Mouse (Mus musculus) heart, embryonic 13.5 days (tissue): ENCODE data around the gene Cacng8. TPM values are rescaled to one million over a fixed set of nuclear protein-coding genes. Genes with fewer than 3 reads are reported as not detected.
A peak's percentile ranks its signal among the peaks of the same experiment; 100 is the strongest.

ENCODE experiments used
- ATAC-seq: fragments of 200-750 bp; cut with Nextera tagmentation; 2 replicates; pipeline ENCODE4 v1.8.0; 2017; ENCODE audit warnings: moderate TSS enrichment; ENCODE audit not compliant: insufficient number of reproducible peaks, low FRiP score, low TSS enrichment; ENCODE audit errors: extremely low read depth
- H3K27ac ChIP-seq: fragments of 300-500 bp; sonication (generic); replicated peaks from 2 replicates; pipeline ENCODE4 v1.5.1; 2015; ENCODE audit warnings: moderate library complexity, mild to moderate bottlenecking, inconsistent platforms
- H3K27me3 ChIP-seq: fragments of 300-500 bp; sonication (generic); replicated peaks from 2 replicates; pipeline ENCODE4 v1.6.1; 2015; ENCODE audit warnings: mild to moderate bottlenecking, inconsistent platforms
- H3K36me3 ChIP-seq: fragments of 300-500 bp; sonication (generic); 2 replicates; pipeline ENCODE4 v1.6.1; 2015; ENCODE audit warnings: mild to moderate bottlenecking, inconsistent platforms
- H3K4me1 ChIP-seq: fragments of 300-500 bp; sonication (generic); 2 replicates; pipeline ENCODE4 v1.6.1; 2015; ENCODE audit warnings: inconsistent platforms
- H3K4me2 ChIP-seq: fragments of 300-500 bp; sonication (generic); 2 replicates; pipeline ENCODE4 v1.6.1; 2015; ENCODE audit warnings: inconsistent platforms, mild to moderate bottlenecking, moderate library complexity
- H3K4me3 ChIP-seq: fragments of 300-500 bp; sonication (generic); 2 replicates; pipeline ENCODE4 v1.5.1; 2015; ENCODE audit warnings: moderate library complexity, mild to moderate bottlenecking, inconsistent platforms
- H3K9ac ChIP-seq: fragments of 300-500 bp; sonication (generic); 2 replicates; pipeline ENCODE4 v1.6.1; 2015; ENCODE audit warnings: inconsistent platforms, mild to moderate bottlenecking, moderate library complexity
- H3K9me3 ChIP-seq: fragments of 300-500 bp; sonication (generic); 2 replicates; pipeline ENCODE4 v1.6.1; 2016; ENCODE audit warnings: inconsistent platforms
- WGBS: fragments of 180-500 bp; shearing (Covaris S2); methylation state at CpG from one replicate; pipeline ENCODE4 v1.1.7; 2015; ENCODE audit warnings: mixed read lengths; 5-methylcytosine and 5-hydroxymethylcytosine counted together
- polyA plus RNA-seq: library from polyadenylated mRNA; unstranded; fragments of >200 nt; fragmentation: Nextera tagmentation; extraction: Ambion mirVana; gene quantifications from 2 replicates; pipeline ENCODE4 v1.2.1, GENCODE M21; 2015

The Cacng8 gene
- polyA plus RNA-seq, 1 experiment from 2014 or later = 0.86 TPM

DNA sequence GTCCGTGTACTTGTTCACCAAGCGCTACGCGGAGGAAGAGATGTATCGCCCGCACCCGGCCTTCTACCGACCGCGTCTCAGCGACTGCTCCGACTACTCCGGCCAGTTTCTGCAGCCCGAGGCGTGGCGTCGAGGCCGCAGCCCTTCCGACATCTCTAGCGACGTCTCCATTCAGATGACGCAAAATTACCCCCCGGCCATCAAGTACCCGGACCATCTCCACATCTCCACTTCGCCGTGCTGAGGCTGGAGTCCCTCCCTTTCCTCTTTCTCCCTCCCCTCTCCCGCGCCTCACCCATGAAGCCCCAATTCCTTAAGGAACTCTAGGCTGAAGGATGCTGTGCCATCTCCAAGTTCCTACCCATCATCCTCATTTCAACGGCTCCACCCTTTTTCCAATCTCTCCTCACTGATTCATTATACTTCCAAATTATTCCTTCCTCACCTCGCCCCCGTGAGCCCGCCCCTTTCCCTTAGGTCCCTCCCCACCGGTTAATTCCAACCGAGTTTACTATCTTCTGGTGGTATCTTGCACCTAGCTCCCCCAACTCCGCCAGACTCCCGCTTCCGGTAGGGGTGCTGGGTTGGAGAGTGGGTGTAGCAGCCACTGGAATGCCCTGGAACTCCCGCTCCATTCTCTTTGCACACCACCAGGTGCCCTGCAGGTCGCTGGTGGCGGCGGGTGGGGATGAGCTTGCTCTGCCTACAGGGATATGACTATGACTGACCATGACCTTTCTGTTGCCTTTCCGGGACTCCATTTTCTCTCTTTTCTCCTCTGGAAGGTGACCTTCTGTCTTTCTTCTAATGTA, 23.6 kb upstream of the Cacng8 start:
- no peaks in the 10 kb centered on the region for H3K9me3 ChIP-seq
- H3K27ac ChIP-seq = no peak overlapping the region
- H3K4me3 ChIP-seq = peak overlapping the region; percentile 43
- no peaks in the 10 kb centered on the region for H3K36me3 ChIP-seq
- H3K4me1 ChIP-seq = peaks cover 15% of the 10 kb centered on the region
- H3K27me3 ChIP-seq = peaks cover 41% of the 10 kb centered on the region
- peak overlapping the region; percentile 64; the same call in 1 of the 2 replicates for H3K9ac ChIP-seq
- no peak for ATAC-seq
- WGBS = 4% methylated on average over 42 of the region's 42 CpGs
- H3K4me2 ChIP-seq = peak overlapping the region; percentile 73

DNA sequence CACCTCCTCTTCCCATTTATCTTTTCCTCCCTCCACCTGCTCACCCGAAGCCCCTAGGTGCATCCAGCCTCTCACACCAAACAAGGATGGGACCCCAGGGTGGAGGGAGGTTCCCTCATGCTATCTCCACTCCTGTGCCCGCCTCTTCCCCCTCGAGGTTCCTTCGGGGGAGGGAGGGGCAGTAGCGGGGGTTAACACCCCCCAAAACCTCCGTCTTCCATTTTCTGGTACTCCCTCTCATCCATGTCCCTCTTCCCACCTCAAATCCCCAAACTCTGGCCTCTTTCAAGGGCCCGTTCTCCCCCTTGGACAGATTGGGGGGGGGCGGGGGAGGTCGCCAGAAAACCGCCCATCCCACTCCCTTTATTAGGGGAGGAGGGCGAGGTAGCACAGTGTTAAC, 22.9 kb upstream of the Cacng8 start:
- Histone ChIP-seq H3K4me1 (peaks cover 15% of the 10 kb centered on the region), H3K9me3 (0 out of 2 replicates have a peak, but pooled peaks cover 3% of the 10 kb centered on the region), H3K9ac (peak overlapping the region; percentile 64), H3K36me3 (no peaks in the 10 kb centered on the region), H3K27me3 (peaks cover 41% of the 10 kb centered on the region), H3K4me2 (peak overlapping the region; percentile 73), H3K27ac (no peak overlapping the region), H3K4me3 (peak overlapping the region; percentile 43)
- no peak for ATAC-seq
- 2% methylated on average over 11 of the region's 11 CpGs for WGBS

DNA sequence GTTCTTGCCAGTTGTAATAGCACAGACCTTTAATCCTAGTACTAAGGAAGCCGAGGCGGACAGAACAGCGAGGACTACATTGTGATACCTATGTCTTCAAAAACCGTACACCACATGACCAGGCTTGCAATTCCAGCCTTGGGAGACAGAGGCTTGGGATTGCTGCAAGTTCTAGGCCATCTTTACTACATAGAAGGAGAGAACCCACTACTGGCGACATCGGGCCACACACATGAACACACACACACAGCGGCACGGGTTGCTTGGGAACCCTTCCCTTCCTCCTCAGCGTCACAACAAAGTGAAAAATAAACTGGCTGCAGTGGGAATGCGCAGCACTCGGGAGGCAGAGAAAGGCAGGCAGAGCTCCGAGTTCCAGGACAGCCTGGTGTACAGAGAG, 22.2 kb upstream of the Cacng8 start:
- Histone ChIP-seq H3K4me3 (peak overlapping the region; percentile 43; the same call in 1 of the 2 replicates), H3K9ac (no peak overlapping the region), H3K36me3 (no peaks in the 10 kb centered on the region), H3K27me3 (peaks cover 41% of the 10 kb centered on the region), H3K4me2 (peak overlapping the region; percentile 73), H3K4me1 (peaks cover 15% of the 10 kb centered on the region), H3K27ac (no peak overlapping the region), H3K9me3 (0 out of 2 replicates have a peak, but pooled peaks cover 3% of the 10 kb centered on the region)
- no peak for ATAC-seq
- WGBS = 21% methylated on average over 12 of the region's 12 CpGs

DNA sequence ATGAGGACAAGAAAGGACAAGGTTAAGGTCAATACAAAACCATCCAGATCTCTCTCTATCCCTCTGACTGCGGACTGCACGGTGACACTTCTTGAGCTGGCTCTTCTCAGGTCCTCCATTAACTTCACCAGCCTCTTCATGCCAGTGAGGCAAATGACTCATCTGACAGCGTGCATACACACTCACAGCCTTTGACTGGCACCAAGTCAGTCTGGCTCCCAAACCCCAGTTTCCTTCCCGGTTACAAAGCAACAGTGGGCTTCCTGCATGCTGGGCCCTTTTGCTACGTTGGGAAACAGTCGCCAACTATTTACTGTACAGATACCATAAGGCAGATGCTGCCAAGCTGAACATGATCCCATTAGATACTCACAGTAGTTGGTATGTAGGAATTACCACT, 21.3 kb upstream of the Cacng8 start:
- no peak overlapping the region for H3K9ac ChIP-seq
- 0 out of 2 replicates have a peak, but pooled peaks cover 3% of the 10 kb centered on the region for H3K9me3 ChIP-seq
- no peaks in the 10 kb centered on the region for H3K36me3 ChIP-seq
- H3K4me3 ChIP-seq = no peak overlapping the region
- ATAC-seq = no peak
- H3K27ac ChIP-seq = no peak overlapping the region
- WGBS = 61% methylated on average over 6 of the region's 6 CpGs
- peaks cover 15% of the 10 kb centered on the region for H3K4me1 ChIP-seq
- peaks cover 40% of the 10 kb centered on the region for H3K27me3 ChIP-seq
- H3K4me2 ChIP-seq = no peak overlapping the region

DNA sequence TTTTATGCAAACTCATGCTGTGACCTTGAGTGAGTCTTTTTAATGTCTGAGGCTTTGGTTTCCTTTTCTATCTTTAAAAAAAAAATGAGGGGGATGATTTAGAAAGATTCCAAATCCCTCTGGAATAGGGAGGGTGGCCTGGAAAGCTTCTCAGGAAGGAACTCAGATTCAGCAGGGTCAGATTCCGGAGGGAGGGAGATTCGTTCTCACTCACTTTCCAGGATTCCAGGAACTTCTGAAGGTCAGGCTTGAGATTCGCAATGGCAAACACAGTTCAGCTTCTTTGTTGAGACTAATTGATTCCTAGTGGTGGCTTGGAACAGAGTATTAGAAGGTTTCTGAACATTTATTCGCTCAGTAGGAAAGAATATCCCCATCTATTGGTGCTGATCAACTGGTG, 20.1 kb upstream of the Cacng8 start:
- Histone ChIP-seq H3K4me3 (no peak overlapping the region), H3K27me3 (peaks cover 27% of the 10 kb centered on the region), H3K36me3 (no peaks in the 10 kb centered on the region), H3K4me1 (peaks cover 15% of the 10 kb centered on the region), H3K4me2 (no peak overlapping the region), H3K9ac (no peak overlapping the region), H3K9me3 (0 out of 2 replicates have a peak, but pooled peaks cover 3% of the 10 kb centered on the region), H3K27ac (no peak overlapping the region)
- WGBS = 33% methylated on average over 4 of the region's 4 CpGs
- no peak for ATAC-seq

DNA sequence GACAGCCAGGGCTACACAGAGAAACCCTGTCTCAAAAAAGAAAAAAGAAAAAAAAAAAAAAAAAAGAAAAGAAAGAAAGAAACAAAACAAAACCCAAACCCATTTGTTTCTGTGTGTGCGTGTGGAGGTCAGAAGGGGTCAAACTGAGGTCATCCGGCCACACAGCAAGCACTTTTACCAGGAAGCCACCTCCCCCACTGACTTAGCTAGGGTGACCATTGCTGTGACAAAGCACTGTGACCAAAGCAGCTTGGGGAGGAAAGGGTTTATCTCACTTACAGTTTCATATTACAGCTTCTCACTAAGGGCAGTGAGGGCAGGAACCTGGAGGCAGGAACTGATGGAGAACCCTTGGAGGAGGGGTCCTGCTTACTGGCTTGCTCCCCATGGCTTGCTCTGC, 18.1 kb upstream of the Cacng8 start:
- Histone ChIP-seq H3K4me3 (no peak overlapping the region), H3K27me3 (peaks cover 8% of the 10 kb centered on the region), H3K36me3 (no peaks in the 10 kb centered on the region), H3K4me1 (peaks cover 4% of the 10 kb centered on the region), H3K4me2 (no peak overlapping the region), H3K9me3 (0 out of 2 replicates have a peak, but pooled peaks cover 3% of the 10 kb centered on the region), H3K9ac (no peak overlapping the region), H3K27ac (no peak overlapping the region)
- WGBS = 63% methylated on average over 2 of the region's 2 CpGs
- no peak for ATAC-seq

DNA sequence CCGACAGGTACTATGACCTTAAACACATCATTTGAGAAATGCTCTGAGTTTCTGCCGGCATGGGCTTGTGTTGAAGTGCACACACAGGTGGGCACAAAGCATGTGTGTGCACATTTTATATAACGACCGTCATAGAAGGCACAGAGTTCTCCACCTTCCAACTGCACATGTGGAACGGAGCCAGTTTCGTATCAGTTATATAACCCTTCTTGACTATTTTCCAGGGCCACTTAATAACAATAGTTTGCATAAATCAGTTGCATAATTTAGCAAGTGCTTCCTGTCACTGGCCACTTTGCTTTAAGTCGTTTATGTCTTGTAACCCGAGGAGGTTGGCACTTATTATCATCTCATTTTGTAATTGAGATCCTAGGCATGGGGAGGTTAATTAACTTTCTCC, 16.7 kb upstream of the Cacng8 start:
- ATAC-seq = no peak
- no peak overlapping the region for H3K27ac ChIP-seq
- H3K27me3 ChIP-seq = 0 out of 2 replicates have a peak, but pooled peaks cover 4% of the 10 kb centered on the region
- H3K4me3 ChIP-seq = no peak overlapping the region
- H3K36me3 ChIP-seq = no peaks in the 10 kb centered on the region
- WGBS = 80% methylated on average over 8 of the region's 8 CpGs
- H3K9ac ChIP-seq = no peak overlapping the region
- 0 out of 2 replicates have a peak, but pooled peaks cover 3% of the 10 kb centered on the region for H3K9me3 ChIP-seq
- H3K4me1 ChIP-seq = no peaks in the 10 kb centered on the region
- H3K4me2 ChIP-seq = no peak overlapping the region

DNA sequence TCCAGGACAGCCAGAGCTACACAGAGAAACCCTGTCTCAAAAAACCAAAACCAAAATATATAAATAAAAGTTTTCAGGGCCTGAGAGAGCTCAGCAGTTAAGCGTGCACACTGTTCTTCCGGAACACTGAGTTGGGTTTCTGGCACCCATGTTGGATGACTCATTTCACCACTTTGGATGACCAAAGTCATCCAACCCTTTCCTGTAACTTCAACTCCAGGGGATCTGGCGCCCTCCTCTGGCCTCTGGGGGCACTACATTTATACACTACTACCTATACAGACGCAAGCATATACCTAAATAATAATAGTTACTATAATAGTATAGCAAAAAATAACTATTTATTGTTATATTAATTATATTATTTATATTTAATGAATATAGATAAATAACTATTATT, 13.7 kb upstream of the Cacng8 start:
- Histone ChIP-seq H3K9ac (no peak overlapping the region), H3K4me1 (no peaks in the 10 kb centered on the region), H3K4me3 (no peak overlapping the region), H3K27ac (no peak overlapping the region), H3K27me3 (no peaks in the 10 kb centered on the region), H3K9me3 (0 out of 2 replicates have a peak, but pooled peaks cover 3% of the 10 kb centered on the region), H3K4me2 (no peak overlapping the region), H3K36me3 (no peaks in the 10 kb centered on the region)
- WGBS = 44% methylated on average over 4 of the region's 4 CpGs
- ATAC-seq = no peak

DNA sequence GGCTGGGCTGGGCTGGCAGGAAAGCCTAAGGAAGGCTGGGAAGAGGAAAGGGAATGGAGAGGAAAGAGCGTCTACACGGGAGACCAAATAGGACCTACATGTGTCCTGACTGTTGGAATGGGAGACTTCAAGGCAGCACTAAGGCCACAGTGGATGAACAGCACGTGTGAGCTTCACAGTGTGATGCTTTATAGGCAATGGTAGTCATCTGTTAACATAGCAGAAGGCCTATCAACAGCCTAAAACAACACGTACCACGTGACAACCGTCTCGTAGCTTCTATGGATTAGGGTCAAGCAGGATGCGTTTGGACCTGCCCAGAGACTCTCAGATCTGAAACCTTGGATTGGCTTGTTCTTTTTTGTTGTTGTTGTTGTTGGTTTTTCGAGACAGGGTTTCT, 8.4 kb upstream of the Cacng8 start:
- Histone ChIP-seq H3K4me2 (no peak overlapping the region), H3K4me1 (no peaks in the 10 kb centered on the region), H3K4me3 (no peak overlapping the region), H3K27me3 (no peaks in the 10 kb centered on the region), H3K36me3 (no peaks in the 10 kb centered on the region), H3K9me3 (no peaks in the 10 kb centered on the region), H3K27ac (no peak overlapping the region), H3K9ac (no peak overlapping the region)
- no peak for ATAC-seq
- 69% methylated on average over 9 of the region's 9 CpGs for WGBS

DNA sequence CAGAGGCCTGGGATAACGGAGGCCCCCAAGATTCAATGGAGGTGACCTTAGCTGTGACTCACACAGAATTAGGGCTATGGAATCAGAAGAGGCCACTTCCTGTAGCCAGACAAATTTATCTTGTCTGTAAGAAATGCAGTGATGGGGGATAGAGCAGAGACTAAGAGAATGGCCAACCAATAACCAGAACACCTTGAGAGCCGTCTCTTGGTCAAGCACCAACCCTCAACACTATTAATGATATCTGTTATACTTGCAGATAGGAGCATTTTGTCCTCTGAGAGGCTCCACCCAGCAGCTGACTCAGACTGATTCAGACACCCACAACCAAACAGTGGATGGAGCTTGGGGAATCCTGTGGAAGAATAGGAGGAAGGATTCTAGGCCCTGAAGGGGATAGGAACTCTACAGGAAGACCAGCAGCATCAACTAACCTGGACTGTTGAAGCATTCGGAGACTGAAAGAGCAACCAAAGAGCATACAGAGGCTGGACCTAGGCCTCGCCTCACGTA, 5.6 kb upstream of the Cacng8 start:
- Histone ChIP-seq H3K4me3 (no peak overlapping the region), H3K9ac (no peak overlapping the region), H3K4me1 (peaks cover 7% of the 10 kb centered on the region; the same call in 1 of the 2 replicates), H3K27ac (no peak overlapping the region), H3K27me3 (no peaks in the 10 kb centered on the region), H3K9me3 (no peaks in the 10 kb centered on the region), H3K4me2 (no peak overlapping the region), H3K36me3 (no peaks in the 10 kb centered on the region)
- no peak for ATAC-seq
- 74% methylated on average over 5 of the region's 5 CpGs for WGBS

DNA sequence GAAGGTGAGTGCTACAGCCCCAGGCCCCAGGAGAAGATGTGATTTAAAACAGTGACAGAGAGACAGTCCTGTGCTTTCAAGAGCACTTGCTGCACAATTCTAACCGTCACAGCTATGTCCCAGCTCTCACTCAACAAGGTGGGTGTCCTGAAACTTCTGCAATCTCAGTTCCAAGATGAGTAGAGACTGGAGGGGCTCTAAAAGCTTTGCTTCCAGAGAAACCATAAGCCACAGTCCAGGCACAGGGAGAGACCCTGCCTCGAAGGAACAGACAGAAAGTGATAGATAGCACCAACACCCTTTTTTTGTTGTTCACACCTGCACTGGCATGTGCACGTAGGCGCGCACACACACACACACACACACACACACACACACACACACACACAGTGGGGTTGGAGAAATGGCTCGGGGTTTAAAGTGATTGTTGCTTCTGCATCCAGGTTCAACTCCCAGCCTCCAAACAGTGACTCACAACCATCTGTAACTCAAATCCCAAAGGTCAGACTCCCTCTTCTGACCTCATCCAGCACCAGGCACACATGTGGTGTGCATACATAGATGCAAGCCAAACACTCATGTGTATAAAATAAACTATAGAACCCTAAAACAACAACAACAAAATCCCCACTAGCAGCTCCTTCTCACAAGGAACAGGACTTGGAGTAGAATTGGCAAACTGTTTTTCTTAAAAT, 4.3 kb upstream of the Cacng8 start:
- H3K9ac ChIP-seq = no peak overlapping the region
- H3K36me3 ChIP-seq = no peaks in the 10 kb centered on the region
- H3K27me3 ChIP-seq = 0 out of 2 replicates have a peak, but pooled peaks cover 2% of the 10 kb centered on the region
- ATAC-seq = no peak
- no peak overlapping the region for H3K27ac ChIP-seq
- H3K9me3 ChIP-seq = no peaks in the 10 kb centered on the region
- peaks cover 13% of the 10 kb centered on the region for H3K4me1 ChIP-seq
- no peak overlapping the region for H3K4me3 ChIP-seq
- 76% methylated on average over 6 of the region's 6 CpGs for WGBS
- H3K4me2 ChIP-seq = no peak overlapping the region
